Mouse (Mus musculus) embryonic facial prominence, embryonic 12.5 days (tissue): ENCODE data around the gene Tgm3. TPM values are rescaled to one million over a fixed set of nuclear protein-coding genes. Genes with fewer than 3 reads are reported as not detected.

Experiments used
- microRNA-seq: library from miRNA; unstranded; fragments of <30 nt; microRNA quantifications from one replicate; pipeline ENCODE4, GENCODE M21; 2017
- polyA plus RNA-seq: library from polyadenylated mRNA; unstranded; fragments of >200 nt; fragmentation: Nextera tagmentation; extraction: Ambion mirVana; gene quantifications from 2 replicates; pipeline ENCODE4 v1.2.1, GENCODE M21; 2016

Tgm3 gene
- polyA plus RNA-seq, 1 experiment from 2014 or later, result not detected

Small RNAs within 50 kb of the gene (microRNA-seq; reads per million reads assigned to microRNA genes)
- not detected for gene Mir6339

Other genes with a start within 250 kb of the Tgm3 start
- gene Stk35, start 211.8 kb upstream of the Tgm3 start, polyA plus RNA-seq, result 19.2 and 21.4 TPM in 2 replicates
- gene Tgm6, start 100.1 kb downstream of the Tgm3 start, polyA plus RNA-seq, result not detected in 2 replicates
- 620 and 646 TPM in 2 replicates for gene Snrpb, start 167.1 kb downstream of the Tgm3 start, polyA plus RNA-seq
- not detected in 2 replicates for gene Tmc2, start 182.8 kb downstream of the Tgm3 start, polyA plus RNA-seq